Mouse (Mus musculus) heart, embryonic 12.5 days (tissue): ENCODE measurements at regions not wholly inside any gene's neighbourhood (a gene's known extent, or its start where the extent isn't known, plus 50 kb on each side); places are given as distances from the start of the nearest gene placed in this dataset.

Experiments used
- ATAC-seq: fragments of 200-750 bp; cut with Nextera tagmentation; 2 replicates; pipeline ENCODE4 v1.8.0; 2017; ENCODE audit warnings: moderate TSS enrichment, moderate library complexity; ENCODE audit not compliant: insufficient number of reproducible peaks, low FRiP score
- H3K27ac ChIP-seq: fragments of 300-500 bp; sonication (generic); 2 replicates; pipeline ENCODE4 v1.5.1; 2016; ENCODE audit warnings: mild to moderate bottlenecking, moderate library complexity; ENCODE audit not compliant: poor library complexity, severe bottlenecking
- H3K27me3 ChIP-seq: fragments of 300-500 bp; sonication (generic); replicated peaks from 2 replicates; pipeline ENCODE4 v1.6.1; 2016; ENCODE audit warnings: mild to moderate bottlenecking, moderate library complexity
- H3K36me3 ChIP-seq: fragments of 300-500 bp; sonication (generic); 2 replicates; pipeline ENCODE4 v1.6.1; 2016; ENCODE audit warnings: mild to moderate bottlenecking, moderate library complexity
- H3K4me1 ChIP-seq: fragments of 300-500 bp; sonication (generic); replicated peaks from 2 replicates; pipeline ENCODE4 v1.6.1; 2016; ENCODE audit warnings: mild to moderate bottlenecking
- H3K4me2 ChIP-seq: fragments of 300-500 bp; sonication (generic); 2 replicates; pipeline ENCODE4 v1.6.1; 2016; ENCODE audit warnings: mild to moderate bottlenecking, moderate library complexity
- H3K4me3 ChIP-seq: fragments of 300-500 bp; sonication (generic); 2 replicates; pipeline ENCODE4 v1.5.1; 2016; ENCODE audit warnings: mild to moderate bottlenecking
- H3K9ac ChIP-seq: fragments of 300-500 bp; sonication (generic); 2 replicates; pipeline ENCODE4 v1.6.1; 2016; ENCODE audit warnings: mild to moderate bottlenecking, moderate library complexity
- H3K9me3 ChIP-seq: fragments of 300-500 bp; sonication (generic); replicated peaks from 2 replicates; pipeline ENCODE4 v1.6.1; 2016; ENCODE audit warnings: mild to moderate bottlenecking, moderate library complexity
- WGBS: fragments of 180-500 bp; shearing (Covaris S2); methylation state at CpG from one replicate; pipeline ENCODE4 v1.1.7; 2016; 5-methylcytosine and 5-hydroxymethylcytosine counted together

DNA sequence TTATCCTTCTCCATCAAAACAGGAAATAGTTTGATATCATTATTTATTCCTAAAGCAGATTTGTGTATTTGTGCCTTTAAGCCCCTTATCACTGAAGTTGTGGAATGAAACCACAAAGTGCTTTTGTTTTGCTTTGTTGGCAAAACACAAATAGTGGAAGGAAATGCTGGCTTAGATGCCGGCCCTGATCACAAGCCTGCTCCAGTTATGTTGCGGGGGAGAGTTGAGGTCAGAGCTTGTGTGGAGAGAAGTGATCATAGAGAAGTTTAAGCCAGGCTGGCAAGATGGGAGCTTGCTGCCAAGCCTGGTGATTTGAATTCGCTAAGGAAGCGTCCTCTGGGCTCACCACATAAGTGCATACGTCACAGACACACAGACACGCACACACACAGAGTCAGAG, 74.2 kb upstream of the S1pr1 start:
- no peak overlapping the region for H3K4me3 ChIP-seq
- H3K4me1 ChIP-seq, result peaks cover 12% of the 10 kb centered on the region
- no peak overlapping the region for H3K27ac ChIP-seq
- no peaks in the 10 kb centered on the region for H3K36me3 ChIP-seq
- H3K4me2 ChIP-seq, result no peak overlapping the region
- no peaks in the 10 kb centered on the region for H3K9me3 ChIP-seq
- no peak overlapping the region for H3K9ac ChIP-seq
- no peaks in the 10 kb centered on the region for H3K27me3 ChIP-seq
- no peak for ATAC-seq
- 77% methylated on average over 6 of the region's 6 CpGs for WGBS

DNA sequence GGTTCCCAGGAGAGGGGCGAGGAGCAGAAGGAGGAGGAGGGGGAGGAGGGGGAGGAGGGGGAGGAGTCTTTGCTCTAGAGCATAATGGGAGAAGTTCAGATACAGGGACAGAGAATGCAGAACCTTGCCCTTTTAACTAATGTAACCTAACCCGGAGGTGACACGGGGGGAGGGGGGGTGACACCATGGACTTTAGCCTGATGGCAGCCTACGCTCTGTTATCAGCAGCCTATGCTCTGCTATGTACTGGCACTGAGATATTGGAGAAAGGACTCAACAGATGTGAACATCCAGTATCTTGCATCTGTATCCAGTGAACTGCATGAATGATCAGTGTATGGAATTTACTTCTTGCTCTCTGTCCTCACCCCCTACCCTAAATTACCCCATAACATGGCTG, 77.7 kb upstream of the S1pr1 start:
- Histone ChIP-seq H3K36me3 (no peaks in the 10 kb centered on the region), H3K4me3 (no peak overlapping the region), H3K9ac (no peak overlapping the region), H3K9me3 (no peaks in the 10 kb centered on the region), H3K27me3 (no peaks in the 10 kb centered on the region), H3K27ac (peak overlapping the region; percentile 29; the same call in 1 of the 2 replicates), H3K4me1 (peaks cover 15% of the 10 kb centered on the region), H3K4me2 (0 out of 2 replicates have a peak overlapping the region, but pooled peaks have one; percentile 2)
- ATAC-seq, result peak; percentile 43; the same call in 1 of the 2 replicates
- WGBS, result 24% methylated on average over 4 of the region's 4 CpGs

DNA sequence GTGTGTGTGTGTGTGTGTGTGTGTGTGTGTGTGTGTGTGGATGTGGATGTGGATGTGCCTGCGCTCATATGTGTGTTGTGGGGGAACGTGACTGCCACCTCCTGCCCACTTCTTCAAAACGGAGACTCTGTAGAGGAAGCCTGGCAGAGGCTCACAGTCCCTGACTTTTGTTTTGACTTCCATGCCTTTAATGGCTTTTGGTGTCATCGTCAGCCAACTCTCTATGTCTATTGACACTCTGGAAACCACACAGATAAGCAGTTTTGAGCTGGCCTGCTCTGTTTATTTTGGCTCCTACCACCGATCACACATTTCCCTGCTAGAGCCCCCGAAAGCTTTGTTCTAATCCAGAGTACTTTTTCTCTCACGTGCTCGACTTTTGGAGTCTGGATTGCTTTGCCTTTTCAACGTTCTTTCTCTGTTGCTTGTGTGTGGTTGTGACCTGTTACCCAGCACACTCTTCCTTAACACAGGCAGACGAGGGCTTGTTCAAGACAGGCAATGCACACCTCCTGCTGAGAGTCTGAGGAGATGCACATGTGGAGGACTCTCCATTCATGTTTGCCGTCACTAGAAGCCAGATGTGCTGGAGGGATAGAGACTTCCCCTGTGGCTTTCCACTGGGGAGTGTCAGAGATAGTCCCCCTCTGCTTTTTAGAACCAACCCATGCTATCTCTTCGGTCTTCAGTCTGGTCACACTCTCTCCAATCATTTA, 78.6 kb upstream of the S1pr1 start:
- peak; percentile 84 for ATAC-seq
- Histone ChIP-seq H3K4me2 (peak overlapping the region; percentile 60), H3K4me3 (peak overlapping the region; percentile 27), H3K27me3 (no peaks in the 10 kb centered on the region), H3K9me3 (no peaks in the 10 kb centered on the region), H3K4me1 (peaks cover 15% of the 10 kb centered on the region), H3K9ac (peak overlapping the region; percentile 36; the same call in 1 of the 2 replicates), H3K36me3 (no peaks in the 10 kb centered on the region), H3K27ac (peak overlapping the region; percentile 53)
- 13% methylated on average over 12 of the region's 12 CpGs for WGBS

DNA sequence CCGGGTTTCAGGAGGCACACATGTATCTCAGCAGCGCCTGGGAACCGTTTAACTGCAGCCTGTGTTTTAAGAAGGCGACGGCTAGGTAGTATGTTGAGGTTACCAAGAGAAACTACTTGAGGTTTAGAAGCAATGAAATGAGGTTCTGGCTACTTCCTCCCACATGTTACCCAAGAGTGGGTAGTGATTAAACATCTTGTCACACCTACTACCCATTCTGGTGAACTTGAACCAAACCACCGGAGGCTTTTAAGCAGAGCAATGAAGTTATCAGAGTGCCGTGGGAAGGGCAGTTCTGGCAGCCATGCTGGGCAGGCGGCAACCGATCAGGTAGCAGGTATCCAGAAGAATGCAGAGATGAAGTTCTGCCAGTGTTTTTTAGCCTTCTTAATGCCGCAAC, 84.5 kb upstream of the S1pr1 start:
- Histone ChIP-seq H3K9ac (no peak overlapping the region), H3K27ac (no peak overlapping the region), H3K36me3 (no peaks in the 10 kb centered on the region), H3K4me2 (no peak overlapping the region), H3K4me3 (no peak overlapping the region), H3K9me3 (no peaks in the 10 kb centered on the region), H3K27me3 (no peaks in the 10 kb centered on the region), H3K4me1 (peaks cover 20% of the 10 kb centered on the region; the same call in 1 of the 2 replicates)
- WGBS, result 82% methylated on average over 10 of the region's 10 CpGs
- ATAC-seq, result no peak

DNA sequence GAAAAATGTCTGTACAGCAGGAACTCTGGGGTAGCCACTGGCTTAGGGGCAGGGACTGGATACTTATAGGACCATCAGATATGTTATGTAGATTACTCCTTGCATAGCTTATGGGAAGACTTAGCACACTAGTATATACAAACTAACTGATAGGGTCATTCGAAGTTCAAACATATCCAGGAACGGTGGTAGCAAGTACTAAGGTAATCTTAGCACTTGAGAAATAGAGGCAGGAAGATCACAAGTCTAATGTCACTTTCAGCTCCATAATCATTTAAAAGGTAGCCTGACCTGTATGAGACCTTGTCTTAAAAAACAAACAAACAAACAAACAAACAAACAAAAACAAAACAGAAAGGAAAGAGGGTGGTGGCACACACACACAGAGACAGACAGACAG, 85.1 kb upstream of the S1pr1 start:
- no peaks in the 10 kb centered on the region for H3K36me3 ChIP-seq
- H3K9me3 ChIP-seq, result no peaks in the 10 kb centered on the region
- no peak overlapping the region for H3K9ac ChIP-seq
- H3K27ac ChIP-seq, result no peak overlapping the region
- no peak overlapping the region for H3K4me2 ChIP-seq
- H3K27me3 ChIP-seq, result no peaks in the 10 kb centered on the region
- no peak overlapping the region for H3K4me3 ChIP-seq
- ATAC-seq, result no peak
- WGBS, result 69% methylated on average over 2 of the region's 2 CpGs
- H3K4me1 ChIP-seq, result peaks cover 20% of the 10 kb centered on the region; the same call in 1 of the 2 replicates

DNA sequence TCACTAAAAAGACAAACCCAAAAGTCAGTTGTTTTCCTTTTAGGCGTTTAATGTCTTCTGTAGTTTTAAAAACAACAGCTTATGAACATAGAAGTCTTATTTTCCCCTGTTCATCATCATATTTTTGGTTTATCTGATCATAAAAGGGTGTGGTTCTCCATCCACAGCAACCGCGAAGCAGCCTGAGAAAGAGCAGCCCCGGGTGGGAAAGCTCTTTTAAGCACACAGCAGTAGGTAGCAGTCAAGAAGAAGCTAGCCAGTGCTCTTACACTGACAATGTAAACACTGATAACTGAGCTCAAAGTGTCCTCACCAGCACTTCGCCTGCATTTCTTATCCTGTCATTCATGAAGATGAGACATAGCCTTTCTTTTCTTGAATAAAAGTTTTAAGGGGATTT, 86.0 kb upstream of the S1pr1 start:
- WGBS, result 18% methylated on average over 5 of the region's 5 CpGs
- no peak overlapping the region for H3K9ac ChIP-seq

DNA sequence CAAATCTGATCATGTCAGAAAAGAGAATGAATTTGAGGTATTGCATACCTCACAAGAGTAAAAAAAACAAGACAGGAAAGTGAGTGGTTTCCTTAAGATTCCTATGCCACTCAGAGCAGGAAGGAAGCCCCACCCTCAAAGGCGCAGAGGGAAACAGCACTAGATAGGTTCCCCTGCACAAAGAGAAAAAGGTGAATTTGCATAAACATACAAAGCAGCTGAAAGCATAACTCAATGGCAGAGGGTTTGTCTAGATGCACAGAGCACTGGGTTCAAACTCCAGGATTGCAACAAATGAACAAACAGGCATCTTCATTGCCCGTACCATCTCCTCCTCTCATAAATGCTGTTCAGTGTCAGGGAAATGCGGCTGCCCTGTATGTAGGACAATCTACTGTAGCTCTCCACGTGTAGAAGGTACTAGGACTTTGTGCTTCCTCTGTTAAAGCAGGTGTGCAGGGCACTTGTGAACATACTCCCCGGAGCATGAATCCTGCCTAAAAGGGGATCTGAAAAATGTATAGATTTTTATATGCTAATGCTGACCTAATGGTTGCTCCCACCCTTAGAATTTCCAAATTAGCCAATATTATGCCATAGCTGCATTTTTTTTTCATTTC, 85.9 kb upstream of the Dph5 start:
- no peaks in the 10 kb centered on the region for H3K36me3 ChIP-seq
- no peak overlapping the region for H3K4me2 ChIP-seq
- no peak overlapping the region for H3K9ac ChIP-seq
- H3K4me1 ChIP-seq, result peaks cover 20% of the 10 kb centered on the region; the same call in 1 of the 2 replicates
- H3K27me3 ChIP-seq, result no peaks in the 10 kb centered on the region
- no peaks in the 10 kb centered on the region for H3K9me3 ChIP-seq
- H3K27ac ChIP-seq, result no peak overlapping the region
- no peak overlapping the region for H3K4me3 ChIP-seq
- WGBS, result 62% methylated on average over 5 of the region's 5 CpGs
- no peak for ATAC-seq

More for the DNA sequence above, 86.0 kb upstream of the S1pr1 start:
- H3K9me3 ChIP-seq, result no peaks in the 10 kb centered on the region
- H3K4me3 ChIP-seq, result no peak overlapping the region
- no peak for ATAC-seq
- H3K36me3 ChIP-seq, result no peaks in the 10 kb centered on the region
- 0 out of 2 replicates have a peak overlapping the region, but pooled peaks have one; percentile 51 for H3K27ac ChIP-seq
- no peak overlapping the region for H3K4me2 ChIP-seq
- H3K4me1 ChIP-seq, result peaks cover 20% of the 10 kb centered on the region; the same call in 1 of the 2 replicates
- no peaks in the 10 kb centered on the region for H3K27me3 ChIP-seq

DNA sequence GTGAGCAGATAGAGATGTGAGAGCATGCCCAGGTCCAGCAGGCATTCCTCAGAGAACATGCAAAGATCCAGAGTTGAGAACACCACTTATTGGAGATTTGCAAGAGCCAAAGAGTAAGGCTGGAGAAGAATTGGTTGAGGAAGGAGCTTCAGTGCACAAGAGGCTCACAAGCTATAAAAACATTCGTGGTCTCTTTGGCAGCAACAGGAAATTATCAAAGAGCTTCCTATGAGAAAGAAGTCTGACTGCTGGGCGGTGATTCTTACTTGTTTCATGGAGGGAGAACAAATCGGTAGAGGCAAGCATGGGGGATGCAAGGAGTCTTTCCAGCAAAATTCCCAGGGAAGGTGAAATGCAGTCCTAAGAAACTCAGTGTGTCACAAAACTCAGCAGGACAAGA, 83.0 kb upstream of the Dph5 start:
- 58% methylated on average over 3 of the region's 3 CpGs for WGBS
- ATAC-seq, result no peak
- H3K27ac ChIP-seq, result no peak overlapping the region
- peaks cover 20% of the 10 kb centered on the region; the same call in 1 of the 2 replicates for H3K4me1 ChIP-seq
- no peaks in the 10 kb centered on the region for H3K9me3 ChIP-seq
- no peak overlapping the region for H3K4me2 ChIP-seq
- H3K36me3 ChIP-seq, result no peaks in the 10 kb centered on the region
- H3K9ac ChIP-seq, result no peak overlapping the region
- H3K27me3 ChIP-seq, result no peaks in the 10 kb centered on the region
- H3K4me3 ChIP-seq, result no peak overlapping the region

DNA sequence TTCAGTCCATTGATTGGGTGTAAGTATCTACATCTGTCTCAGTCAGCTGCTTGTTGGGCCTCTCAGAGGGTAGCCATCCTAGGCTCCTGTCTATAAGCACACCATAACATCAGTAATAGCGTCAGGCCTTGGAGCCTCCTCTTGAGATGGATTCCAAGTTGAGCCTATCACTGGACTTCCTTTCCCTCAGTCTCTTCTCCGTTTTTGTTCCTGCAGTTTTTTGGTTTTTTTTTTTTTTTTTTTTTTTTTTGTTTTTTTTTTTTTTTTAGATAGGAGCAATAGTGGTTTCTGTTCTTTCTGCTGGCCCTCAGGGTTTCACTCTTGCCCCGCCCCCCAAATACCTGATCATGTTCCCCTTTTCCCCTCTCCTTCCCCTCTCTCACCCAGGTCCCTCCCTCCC, 80.6 kb upstream of the Dph5 start:
- H3K4me2 ChIP-seq, result no peak overlapping the region
- WGBS, result 77% methylated on average over 3 of the region's 3 CpGs
- no peak overlapping the region for H3K4me3 ChIP-seq
- no peaks in the 10 kb centered on the region for H3K36me3 ChIP-seq
- H3K4me1 ChIP-seq, result 0 out of 2 replicates have a peak, but pooled peaks cover 5% of the 10 kb centered on the region
- H3K9ac ChIP-seq, result no peak overlapping the region
- ATAC-seq, result no peak
- H3K9me3 ChIP-seq, result no peaks in the 10 kb centered on the region
- no peaks in the 10 kb centered on the region for H3K27me3 ChIP-seq
- H3K27ac ChIP-seq, result no peak overlapping the region

DNA sequence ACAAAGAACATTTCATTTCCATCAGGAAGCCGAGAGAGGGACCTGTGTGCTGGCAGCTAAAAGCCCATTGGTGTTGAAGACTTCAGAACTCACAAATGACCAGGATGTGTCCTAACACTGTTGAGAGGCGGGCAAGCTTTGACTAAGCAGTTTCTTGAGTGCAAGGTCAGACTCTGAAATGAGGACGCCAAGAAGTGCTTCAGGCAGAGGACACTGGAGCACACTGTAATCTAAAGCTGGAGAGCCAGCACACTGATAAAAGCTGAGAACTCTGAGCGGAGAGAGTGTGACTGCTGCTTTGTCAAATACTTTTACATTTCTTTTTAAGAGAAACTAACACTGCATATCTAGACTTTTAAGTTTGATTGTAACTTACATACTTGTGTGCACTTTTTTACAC, 72.5 kb upstream of the Dph5 start:
- Histone ChIP-seq H3K4me1 (peaks cover 51% of the 10 kb centered on the region), H3K27ac (peak overlapping the region; percentile 90), H3K4me3 (no peak overlapping the region), H3K27me3 (no peaks in the 10 kb centered on the region), H3K36me3 (no peaks in the 10 kb centered on the region), H3K9me3 (no peaks in the 10 kb centered on the region), H3K9ac (no peak overlapping the region), H3K4me2 (peak overlapping the region; percentile 29; the same call in 1 of the 2 replicates)
- peak; percentile 51; the same call in 1 of the 2 replicates for ATAC-seq
- 6% methylated on average over 4 of the region's 4 CpGs for WGBS

DNA sequence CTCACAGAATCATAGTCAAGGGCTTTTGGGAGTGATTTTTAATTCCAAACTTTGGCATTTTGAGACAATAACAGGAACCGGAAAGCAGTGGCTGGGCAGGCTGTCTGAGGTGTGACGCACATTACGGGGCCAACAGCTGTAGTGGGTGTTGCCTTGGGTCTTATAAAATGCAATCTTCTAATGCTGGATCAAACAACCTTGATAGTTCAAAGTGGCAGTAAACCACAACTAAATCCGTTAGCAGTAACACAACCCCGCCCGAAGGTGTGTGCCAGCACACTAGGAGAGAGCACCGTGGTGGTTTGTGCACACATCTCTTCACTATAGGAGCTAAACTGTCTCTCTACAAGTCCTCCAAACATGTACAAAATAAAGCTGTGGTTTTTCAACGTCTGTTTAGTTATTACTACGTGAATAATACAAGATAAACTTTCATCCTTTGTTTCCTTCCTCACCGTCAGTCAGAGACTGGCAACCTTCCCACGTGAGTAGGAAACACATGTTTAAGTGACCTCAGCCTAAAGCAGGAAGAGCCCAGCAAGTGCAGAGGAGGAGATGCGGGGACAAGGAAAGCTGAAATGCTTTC, 72.0 kb upstream of the Dph5 start:
- H3K4me2 ChIP-seq, result 0 out of 2 replicates have a peak overlapping the region, but pooled peaks have one; percentile 29
- WGBS, result 33% methylated on average over 12 of the region's 12 CpGs
- H3K9me3 ChIP-seq, result no peaks in the 10 kb centered on the region
- peak overlapping the region; percentile 90 for H3K27ac ChIP-seq
- H3K4me3 ChIP-seq, result no peak overlapping the region
- no peaks in the 10 kb centered on the region for H3K27me3 ChIP-seq
- ATAC-seq, result 0 out of 2 replicates have a peak, but pooled peaks have one; percentile 54
- no peaks in the 10 kb centered on the region for H3K36me3 ChIP-seq
- H3K9ac ChIP-seq, result no peak overlapping the region
- peaks cover 56% of the 10 kb centered on the region for H3K4me1 ChIP-seq
